Mouse (Mus musculus) limb, embryonic 14.5 days (tissue): Measurements from ENCODE around the gene Morc2a. TPM values are rescaled to one million over a fixed set of nuclear protein-coding genes. Genes with fewer than 3 reads are reported as not detected.

Experiments used
- ATAC-seq: fragments of 200-750 bp; cut with Nextera tagmentation; 2 replicates; pipeline ENCODE4 v1.8.0; 2017; ENCODE audit warnings: low read depth, moderate number of reproducible peaks, moderate TSS enrichment; ENCODE audit not compliant: low FRiP score
- DNase-seq: peaks from one replicate; pipeline ENCODE4 v3.0.0-alpha.2; 2015; ENCODE audit warnings: low spot score
- H3K27ac ChIP-seq: fragments of 300-500 bp; sonication (generic); replicated peaks from 2 replicates; pipeline ENCODE4 v1.5.1; 2014; ENCODE audit warnings: low read depth, mild to moderate bottlenecking, low read length, moderate library complexity, mixed read lengths
- H3K27me3 ChIP-seq: fragments of 300-500 bp; sonication (generic); 2 replicates; pipeline ENCODE4 v1.6.1; 2014; ENCODE audit warnings: low read length, mixed read lengths; ENCODE audit not compliant: control insufficient read depth, insufficient read depth
- H3K36me3 ChIP-seq: fragments of 300-500 bp; sonication (generic); 2 replicates; pipeline ENCODE4 v1.6.1; 2014; ENCODE audit warnings: mild to moderate bottlenecking, low read length, moderate library complexity, mixed read lengths; ENCODE audit not compliant: control insufficient read depth, insufficient read depth
- H3K4me1 ChIP-seq: fragments of 300-500 bp; sonication (generic); 2 replicates; pipeline ENCODE4 v1.6.1; 2014; ENCODE audit warnings: antibody characterized with exemption, low read length, mixed read lengths; ENCODE audit not compliant: control insufficient read depth, insufficient read depth
- H3K4me2 ChIP-seq: fragments of 300-500 bp; sonication (generic); replicated peaks from 2 replicates; pipeline ENCODE4 v1.6.1; 2014; ENCODE audit warnings: low read depth, mild to moderate bottlenecking, low read length, moderate library complexity; ENCODE audit not compliant: severe bottlenecking
- H3K4me3 ChIP-seq: fragments of 300-500 bp; sonication (generic); replicated peaks from 2 replicates; pipeline ENCODE4 v1.5.1; 2014; ENCODE audit warnings: low read length
- H3K9ac ChIP-seq: fragments of 300-500 bp; sonication (generic); 2 replicates; pipeline ENCODE4 v1.6.1; 2014; ENCODE audit warnings: mild to moderate bottlenecking, low read depth, low read length, moderate library complexity; ENCODE audit not compliant: severe bottlenecking
- H3K9me3 ChIP-seq: fragments of 300-500 bp; sonication (generic); 2 replicates; pipeline ENCODE4 v1.6.1; 2016; ENCODE audit warnings: low read length; ENCODE audit not compliant: control insufficient read depth
- POLR2A ChIP-seq: fragments of 200-500 bp; IDR thresholded peaks from 2 replicates; pipeline ENCODE4 v1.8.0; 2012; ENCODE audit warnings: inconsistent platforms, mild to moderate bottlenecking, moderate library complexity, borderline replicate concordance; ENCODE audit not compliant: insufficient read depth, insufficient read length; ENCODE audit errors: extremely low read depth
- WGBS: fragments of 180-500 bp; shearing (Covaris S2); extraction: QIAGEN DNeasy Blood & Tissue Kit; methylation state at CpG from one replicate; pipeline ENCODE4 v1.1.7; 2014; 5-methylcytosine and 5-hydroxymethylcytosine counted together
- polyA plus RNA-seq, 2 experiments: library from polyadenylated mRNA; depleted of rRNA in 1 of 2; stranded (reverse) in 1 of 2; unstranded in 1 of 2; fragments of >200 nt; fragmentation: Nextera tagmentation in 1 of 2; extraction: Ambion mirVana in 1 of 2; gene quantifications; 2 replicates each; pipeline versions ENCODE4 v1.2.1 to v1.2.3; 2012 to 2014

Gene Morc2a
- polyA plus RNA-seq, 2 experiments: 24.2 to 35.8 TPM

GRCm38 (mm10) chr11:3723910-3724309 is 74.9 kb downstream of the Morc2a start:
- Histone ChIP-seq H3K27ac (no peak overlapping the region), H3K4me2 (no peak overlapping the region), H3K4me3 (no peak overlapping the region), H3K27me3 (no peaks in the 10 kb centered on the region), H3K4me1 (no peaks in the 10 kb centered on the region), H3K36me3 (no peaks in the 10 kb centered on the region), H3K9ac (no peak overlapping the region), H3K9me3 (no peaks in the 10 kb centered on the region)
- DNase-seq (no peak), ATAC-seq (no peak)
- no peak for TF ChIP-seq POLR2A
- WGBS: 76% methylated on average over 4 of the region's 4 CpGs

GRCm38 (mm10) chr11:3724726-3725125 is 75.7 kb downstream of the Morc2a start:
- no peaks in the 10 kb centered on the region for H3K9me3 ChIP-seq
- no peaks in the 10 kb centered on the region for H3K36me3 ChIP-seq
- no peak overlapping the region for H3K27ac ChIP-seq
- H3K4me1 ChIP-seq: no peaks in the 10 kb centered on the region
- TF ChIP-seq POLR2A: no peak
- no peak for DNase-seq
- WGBS: 70% methylated on average over 5 of the region's 5 CpGs
- no peak overlapping the region for H3K4me2 ChIP-seq
- no peaks in the 10 kb centered on the region for H3K27me3 ChIP-seq
- no peak overlapping the region for H3K4me3 ChIP-seq
- no peak overlapping the region for H3K9ac ChIP-seq
- no peak for ATAC-seq

GRCm38 (mm10) chr11:3725331-3726054 is 76.5 kb downstream of the Morc2a start:
- H3K4me1 ChIP-seq: no peaks in the 10 kb centered on the region
- H3K36me3 ChIP-seq: no peaks in the 10 kb centered on the region
- ATAC-seq (no peak), DNase-seq (no peak)
- no peak for TF ChIP-seq POLR2A
- H3K4me3 ChIP-seq: no peak overlapping the region
- H3K9ac ChIP-seq: no peak overlapping the region
- no peaks in the 10 kb centered on the region for H3K9me3 ChIP-seq
- no peak overlapping the region for H3K27ac ChIP-seq
- WGBS: 55% methylated on average over 10 of the region's 10 CpGs
- no peak overlapping the region for H3K4me2 ChIP-seq
- H3K27me3 ChIP-seq: no peaks in the 10 kb centered on the region

GRCm38 (mm10) chr11:3727438-3728105 is 78.6 kb downstream of the Morc2a start:
- no peak for TF ChIP-seq POLR2A
- Histone ChIP-seq H3K4me2 (no peak overlapping the region), H3K4me3 (no peak overlapping the region), H3K4me1 (no peaks in the 10 kb centered on the region), H3K9me3 (no peaks in the 10 kb centered on the region), H3K27me3 (no peaks in the 10 kb centered on the region), H3K9ac (no peak overlapping the region), H3K36me3 (no peaks in the 10 kb centered on the region), H3K27ac (no peak overlapping the region)
- DNase-seq (no peak), ATAC-seq (no peak)
- 64% methylated on average over 9 of the region's 9 CpGs for WGBS

- H3K4me2 ChIP-seq: no peak overlapping the region
Measured at GRCm38 (mm10) chr11:3731469-3731868, 82.5 kb downstream of the Morc2a start.

More at GRCm38 (mm10) chr11:3731469-3731868, 82.5 kb downstream of the Morc2a start:
- H3K9ac ChIP-seq: no peak overlapping the region
- H3K27ac ChIP-seq: no peak overlapping the region
- no peaks in the 10 kb centered on the region for H3K36me3 ChIP-seq
- no peak for ATAC-seq
- no peak for DNase-seq
- no peak overlapping the region for H3K4me3 ChIP-seq
- H3K9me3 ChIP-seq: no peaks in the 10 kb centered on the region
- WGBS: 80% methylated on average over 4 of the region's 4 CpGs
- no peak for TF ChIP-seq POLR2A
- no peaks in the 10 kb centered on the region for H3K4me1 ChIP-seq
- H3K27me3 ChIP-seq: no peaks in the 10 kb centered on the region
